Mouse (Mus musculus): ENCODE data around the gene Olfr1358.

Olfr1358 gene

GRCm38 (mm10) chr10:78517128-78517527, at the start of gene Olfr1358:
Gene Olfr1358 (plus strand): TSS chr10:78517428.

DNA sequence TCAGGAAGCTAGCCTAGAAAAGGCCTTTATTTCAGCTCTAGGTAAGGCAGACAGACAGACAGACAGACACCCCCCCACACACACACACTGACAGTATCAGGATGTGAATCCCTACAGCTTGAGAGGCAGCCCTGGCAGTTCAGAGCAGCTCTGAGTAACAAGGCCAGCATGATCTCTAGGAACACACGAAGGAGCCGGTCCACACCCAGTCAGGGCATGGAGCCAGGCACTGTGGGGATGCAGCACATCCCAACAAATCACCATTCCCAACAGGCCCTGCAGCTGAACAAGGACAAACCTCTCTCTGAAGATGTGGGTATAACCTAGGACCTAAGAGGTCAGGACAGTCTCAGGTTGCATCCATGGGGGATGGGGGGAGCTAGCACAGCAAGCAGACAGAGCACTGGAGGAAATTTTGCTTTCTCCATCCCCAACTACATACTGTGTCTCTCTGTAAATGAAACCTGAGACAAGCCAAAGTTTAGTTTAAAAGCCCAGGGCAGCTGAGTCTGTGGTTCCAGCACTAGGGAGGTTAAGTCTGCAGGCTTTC, 49.4 kb upstream of the Olfr1358 start:
- WGBS: 61% methylated on average over 2 of the region's 2 CpGs

- WGBS: 28% methylated on average over 15 of the region's 15 CpGs
These were observed 46.5 kb upstream of the Olfr1358 start for GRCm38 (mm10) chr10:78470582-78471313.

DNA sequence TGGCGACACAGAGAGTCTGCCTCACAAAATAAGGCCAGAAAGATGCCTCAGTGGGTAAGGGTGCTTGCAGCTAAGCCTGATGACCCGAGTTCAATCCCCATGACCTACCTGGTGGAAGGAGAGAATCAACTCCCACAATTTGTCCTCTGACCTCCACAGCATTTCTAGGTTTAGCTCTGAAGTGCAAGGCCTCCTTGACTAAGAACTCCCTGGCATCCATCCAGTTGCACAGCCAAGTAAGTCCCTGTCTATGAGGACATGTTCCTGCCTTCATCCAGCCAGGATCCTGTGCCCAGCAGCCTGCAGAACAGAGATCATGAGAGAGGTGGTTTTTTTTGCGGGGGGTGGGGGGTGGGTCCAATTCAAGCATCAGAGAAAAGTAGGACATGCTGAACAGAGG, 45.2 kb upstream of the Olfr1358 start:
- 84% methylated on average over 3 of the region's 3 CpGs for WGBS

DNA sequence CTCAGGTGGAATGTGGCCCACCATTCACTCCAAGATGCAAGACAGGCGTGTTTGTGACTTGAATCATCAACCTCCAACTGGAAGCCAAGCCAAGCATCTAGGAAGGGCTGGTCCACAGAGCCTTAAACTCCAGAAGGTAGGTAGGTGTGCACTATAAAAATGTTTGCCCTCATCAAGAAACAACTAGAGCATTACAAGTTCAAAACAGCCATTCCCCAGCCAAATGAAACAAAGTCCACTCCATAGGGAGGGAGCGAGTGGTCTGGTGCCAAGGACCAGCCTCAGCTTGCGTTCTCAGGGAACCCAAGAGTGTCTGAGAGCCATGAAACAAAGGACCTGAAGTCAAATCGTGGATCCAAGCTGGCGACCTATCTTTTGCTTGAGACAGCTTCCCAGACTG, 43.8 kb upstream of the Olfr1358 start:
- 42% methylated on average over 5 of the region's 5 CpGs for WGBS

- WGBS: 77% methylated on average over 8 of the region's 8 CpGs
These were observed 42.5 kb upstream of the Olfr1358 start for GRCm38 (mm10) chr10:78474759-78475158.

GRCm38 (mm10) chr10:78476821-78477220, 40.4 kb upstream of the Olfr1358 start:
- 77% methylated on average over 4 of the region's 4 CpGs for WGBS

GRCm38 (mm10) chr10:78480954-78481927, 36.0 kb upstream of the Olfr1358 start:
- WGBS: 42% methylated on average over 21 of the region's 21 CpGs

DNA sequence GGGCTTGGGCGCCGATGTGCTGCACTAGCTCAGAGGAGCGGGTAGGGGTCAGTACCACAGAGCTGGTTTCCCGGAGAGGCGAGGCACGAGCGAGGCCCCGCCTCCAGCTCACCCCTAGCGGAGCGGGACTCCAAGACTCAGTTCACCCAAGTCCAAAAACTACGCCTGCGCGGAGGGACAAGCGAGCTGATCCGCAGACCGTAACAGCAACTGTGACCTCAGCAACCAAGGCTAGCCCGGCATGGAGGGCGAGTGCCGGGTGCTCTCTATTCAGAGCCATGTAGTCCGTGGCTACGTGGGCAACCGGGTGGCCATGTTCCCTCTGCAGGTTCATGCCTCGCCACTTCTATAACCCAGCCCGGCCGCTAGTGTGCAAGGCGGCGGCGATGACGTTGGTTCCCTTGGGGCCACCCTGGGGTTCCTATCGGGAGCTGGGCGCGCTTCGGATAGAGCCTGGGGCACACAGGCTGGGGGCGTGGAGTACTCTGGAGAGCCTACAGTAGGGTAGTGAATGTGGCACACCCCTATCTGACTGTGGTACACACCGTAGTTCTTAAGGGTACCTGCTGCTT, 35.2 kb upstream of the Olfr1358 start:
- WGBS: under 1% methylated on average over 35 of the region's 35 CpGs

DNA sequence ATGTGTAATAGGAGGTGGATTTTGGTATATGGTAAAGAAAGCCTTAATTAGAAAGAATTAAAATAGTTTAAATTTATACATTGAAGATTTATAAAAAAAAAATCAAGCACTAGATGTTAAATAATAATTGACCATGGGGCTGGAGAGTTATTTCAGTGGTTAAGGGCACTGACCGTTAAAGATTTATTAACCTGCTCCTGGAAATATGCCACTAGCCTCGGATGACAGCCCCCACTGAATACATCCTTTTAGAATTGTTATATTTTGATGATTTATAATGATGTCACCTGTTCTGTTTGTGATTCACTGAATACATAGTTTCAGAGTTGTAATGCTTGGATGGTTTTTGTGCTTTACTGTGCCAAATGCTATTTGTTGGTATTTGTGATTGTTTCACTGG, 31.9 kb upstream of the Olfr1358 start:
- WGBS: 75% methylated on average over 2 of the region's 2 CpGs

DNA sequence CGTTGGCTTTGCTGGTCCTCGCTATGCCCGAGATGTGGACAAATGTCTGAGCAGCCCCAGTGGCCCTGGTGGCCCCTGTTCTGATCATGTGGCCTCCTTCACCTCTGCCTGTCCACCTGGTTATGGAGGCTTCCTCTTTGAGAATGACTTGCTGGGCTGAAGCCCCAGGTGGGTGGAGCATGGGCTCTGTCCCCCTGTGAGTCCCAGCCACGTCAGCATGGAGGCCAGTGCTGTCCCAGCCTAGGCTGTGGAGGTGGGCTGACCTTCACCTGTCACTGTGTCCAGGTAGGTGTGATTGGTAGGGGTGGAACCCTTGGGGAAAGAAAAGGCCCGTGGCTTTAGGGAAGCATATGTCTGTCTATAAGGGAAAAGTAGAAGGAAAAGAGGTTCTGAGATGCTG, 30.4 kb upstream of the Olfr1358 start:
- 87% methylated on average over 5 of the region's 5 CpGs for WGBS

DNA sequence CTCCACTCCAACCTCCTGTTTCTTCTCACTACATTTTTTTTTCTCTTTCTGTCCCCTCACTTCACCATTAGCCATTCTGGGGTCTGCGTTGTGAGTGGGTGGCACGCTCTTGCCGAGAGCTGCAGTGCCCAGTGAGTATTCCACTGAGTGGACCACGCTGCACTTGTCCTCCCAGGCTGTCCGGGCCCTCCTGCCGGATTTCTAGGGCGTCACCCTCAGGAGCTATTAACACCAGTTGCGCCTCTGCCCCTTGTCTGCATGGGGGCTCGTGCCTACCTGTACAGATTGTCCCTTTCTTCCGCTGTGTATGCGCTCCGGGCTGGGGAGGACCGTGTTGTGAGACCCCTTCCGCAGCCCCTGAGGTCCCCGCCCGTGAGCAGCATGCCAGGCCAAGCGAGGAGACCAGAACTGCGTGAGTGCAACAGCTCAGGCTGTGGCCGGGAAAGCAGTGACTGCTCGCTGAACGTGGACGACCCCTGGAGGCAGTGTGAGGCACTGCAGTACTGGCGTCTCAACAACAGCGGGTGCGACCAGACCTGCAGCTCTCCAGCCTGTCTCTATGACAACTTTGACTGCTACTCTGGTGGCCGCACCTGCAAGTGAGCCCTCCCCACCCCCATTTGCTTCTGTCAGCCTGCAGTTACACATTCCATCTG, 29.7 kb upstream of the Olfr1358 start:
- WGBS: 16% methylated on average over 26 of the region's 26 CpGs

- 80% methylated on average over 6 of the region's 6 CpGs for WGBS
These were observed 14.1 kb upstream of the Olfr1358 start for GRCm38 (mm10) chr10:78502986-78503733.

DNA sequence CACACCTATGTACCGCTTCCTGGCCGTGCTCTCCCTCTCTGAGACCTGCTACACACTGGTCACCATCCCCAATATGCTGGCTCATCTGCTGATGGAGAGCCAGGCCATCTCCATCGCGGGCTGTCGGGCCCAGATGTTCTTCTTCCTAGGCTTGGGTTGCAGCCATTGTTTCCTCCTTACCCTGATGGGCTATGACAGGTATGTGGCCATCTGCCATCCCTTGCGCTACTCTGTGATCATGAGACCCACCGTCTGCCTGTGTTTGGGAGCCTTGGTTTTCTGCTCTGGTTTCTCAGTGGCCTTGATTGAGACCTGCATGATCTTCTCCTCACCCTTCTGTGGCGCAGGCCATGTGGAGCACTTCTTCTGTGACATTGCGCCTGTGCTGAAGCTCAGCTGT, 2.6 kb downstream of the Olfr1358 start:
- 84% methylated on average over 9 of the region's 9 CpGs for WGBS

- WGBS: 62% methylated on average over 17 of the region's 17 CpGs
These were observed 3.2 kb downstream of the Olfr1358 start for GRCm38 (mm10) chr10:78520260-78521005.

GRCm38 (mm10) chr10:78525071-78525470, 7.8 kb downstream of the Olfr1358 start:
- 69% methylated on average over 3 of the region's 3 CpGs for WGBS

DNA sequence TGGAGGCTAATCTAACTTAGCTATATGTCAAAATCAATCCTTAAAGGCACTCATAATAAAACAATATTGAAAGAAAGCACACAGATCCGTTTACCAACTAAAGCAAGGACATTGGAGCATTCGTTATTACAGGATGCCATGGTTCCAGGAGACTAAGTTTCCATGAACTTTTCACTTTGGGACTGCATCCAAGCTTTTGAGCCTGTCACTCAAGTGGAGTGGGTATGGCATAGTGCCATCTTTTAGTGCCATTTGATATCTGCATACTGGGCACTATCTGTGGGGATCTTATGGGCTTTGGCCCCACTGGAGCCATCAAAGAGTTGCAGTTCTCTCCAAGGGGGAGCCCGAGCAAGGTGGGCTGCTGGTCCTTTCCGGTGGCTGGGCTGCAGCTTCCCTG, 8.3 kb downstream of the Olfr1358 start:
- WGBS: 59% methylated on average over 4 of the region's 4 CpGs

DNA sequence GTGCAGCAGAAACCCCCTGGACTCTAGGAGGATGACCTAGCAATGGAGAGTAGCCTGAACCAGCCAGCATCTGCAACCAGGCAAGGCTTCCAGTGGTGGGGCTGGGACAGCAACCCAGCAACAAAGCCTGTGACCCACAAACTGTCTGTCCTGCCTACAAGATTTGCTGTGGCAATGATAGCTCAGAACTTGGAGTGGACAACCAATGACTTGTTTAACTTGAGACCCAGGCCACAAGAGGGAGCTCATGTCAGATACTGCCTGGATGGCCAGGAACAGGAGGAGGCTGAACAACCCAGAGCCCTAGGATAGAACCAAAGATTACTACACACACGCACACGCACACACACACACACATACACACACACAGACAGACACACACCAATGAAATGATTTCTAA, 23.7 kb downstream of the Olfr1358 start:
- WGBS: 48% methylated on average over 2 of the region's 2 CpGs

DNA sequence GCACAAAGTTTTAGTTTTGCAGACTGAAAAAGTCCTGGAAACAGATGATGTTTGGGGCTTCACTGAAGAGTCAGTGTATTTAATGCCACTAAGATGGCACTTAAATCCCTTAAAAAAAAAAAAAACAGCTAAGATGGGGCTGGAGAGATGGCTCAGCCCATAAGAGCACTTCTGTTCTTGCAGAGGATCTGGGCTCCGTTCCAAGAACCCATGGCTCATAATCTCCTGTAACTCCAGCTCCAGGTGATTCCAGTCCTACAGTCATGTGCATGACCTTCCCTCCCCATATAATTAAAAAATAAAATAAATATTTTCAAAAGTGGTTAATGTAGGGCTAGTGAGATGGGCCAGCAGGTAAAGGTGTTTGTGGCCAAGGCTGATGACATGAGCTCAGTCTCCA, 47.8 kb downstream of the Olfr1358 start:
- 90% methylated on average over 1 of the region's 1 CpGs for WGBS

GRCm38 (mm10) chr10:78569191-78569590, 52.0 kb downstream of the Olfr1358 start:
- 78% methylated on average over 3 of the region's 3 CpGs for WGBS
